Mouse (Mus musculus) mature B cell (primary cell): ENCODE measurements around the gene Cd84.

Source experiments
- in situ Hi-C: fragments of 300-500 bp; cut with MboI; formaldehyde crosslinking; loops from 2 replicates; pipeline ENCODE4 v1.14.3; 2019

The Cd84 gene

DNA sequence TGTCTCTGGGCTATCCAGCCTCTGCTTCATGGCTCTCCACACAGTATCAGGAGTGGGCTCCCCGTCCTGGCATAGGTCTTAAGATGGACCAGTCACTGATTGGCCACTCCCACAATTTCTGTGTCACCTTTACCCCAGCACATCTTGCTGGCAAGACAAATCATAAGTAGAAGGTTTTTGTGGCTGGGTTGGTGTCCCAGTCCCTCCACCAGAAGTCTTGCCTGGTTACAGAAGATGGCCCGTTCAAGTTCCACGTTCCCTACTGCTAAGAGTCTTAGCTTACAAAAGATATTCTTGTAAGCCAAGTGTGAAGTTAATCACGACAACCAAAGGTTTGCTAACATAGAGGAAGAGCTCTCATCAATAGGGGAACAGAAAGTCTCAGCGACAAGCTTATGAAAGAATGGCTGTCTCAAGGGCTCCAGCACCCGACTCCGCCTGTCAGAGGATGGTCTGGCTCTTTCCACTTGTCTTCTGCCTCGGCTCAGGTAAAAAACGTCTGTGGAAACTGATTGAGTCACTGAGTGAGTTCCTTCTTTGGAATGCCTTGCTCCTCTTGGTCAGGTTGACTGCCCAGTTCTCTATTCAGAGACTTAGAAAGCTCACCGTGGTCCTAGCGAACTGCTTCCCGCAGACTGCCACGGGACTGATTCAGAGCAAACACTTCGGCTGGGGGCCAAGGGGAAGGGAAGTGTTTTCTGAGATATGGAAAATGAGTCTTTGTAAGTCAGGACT, 78.0 kb downstream of the Cd84 start, which contains the start of gene Slamf6:
Gene Slamf6 (plus strand): TSS at position 211 of the 735 bp plus-strand sequence.
- in situ Hi-C loops, result no loop called here

DNA sequence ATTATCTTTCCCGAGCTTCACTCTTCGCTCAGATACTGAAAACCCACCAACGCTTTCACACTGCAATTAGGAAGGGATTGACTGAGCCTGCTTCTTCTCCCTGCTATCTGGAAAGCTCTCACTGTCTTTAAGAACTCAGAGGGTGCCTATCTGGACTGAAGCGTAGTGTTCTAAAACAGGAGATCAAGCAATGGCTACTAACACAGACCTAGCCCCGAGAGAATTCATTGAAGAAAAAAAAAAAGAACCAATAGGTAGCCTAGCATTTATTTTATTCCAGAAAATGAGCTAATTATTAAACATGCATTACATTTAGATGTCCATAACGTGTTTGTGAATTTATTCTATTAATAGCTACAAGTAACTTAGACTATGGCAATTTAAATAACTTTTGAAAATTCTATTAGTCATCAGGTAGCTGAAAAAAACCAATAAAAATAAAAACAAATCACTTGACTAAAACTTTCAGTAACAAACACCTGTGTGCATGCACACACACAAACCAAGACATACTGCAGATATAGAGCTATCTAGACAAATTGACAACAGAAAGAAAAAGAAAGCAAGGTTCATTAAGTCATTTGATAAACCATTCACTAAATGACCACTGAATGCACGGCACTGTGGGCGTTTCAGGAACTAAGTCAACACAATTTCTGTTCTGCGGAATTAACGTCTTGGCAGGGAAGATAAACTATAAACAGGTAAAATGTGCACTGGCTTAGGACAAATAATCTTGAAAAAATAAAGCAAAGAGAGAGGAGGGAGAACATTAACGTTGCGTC, 78.8 kb downstream of the Cd84 start:
- in situ Hi-C loops, result no loop called here

- in situ Hi-C loops, result no loop called here
Measured at GRCm38 (mm10) chr1:171919193-171919592, 79.7 kb downstream of the Cd84 start.

GRCm38 (mm10) chr1:171919901-171920510, 80.5 kb downstream of the Cd84 start:
- in situ Hi-C loops, result no loop called here

- in situ Hi-C loops, result no loop called here
Measured at GRCm38 (mm10) chr1:171920989-171921621, 81.6 kb downstream of the Cd84 start.

DNA sequence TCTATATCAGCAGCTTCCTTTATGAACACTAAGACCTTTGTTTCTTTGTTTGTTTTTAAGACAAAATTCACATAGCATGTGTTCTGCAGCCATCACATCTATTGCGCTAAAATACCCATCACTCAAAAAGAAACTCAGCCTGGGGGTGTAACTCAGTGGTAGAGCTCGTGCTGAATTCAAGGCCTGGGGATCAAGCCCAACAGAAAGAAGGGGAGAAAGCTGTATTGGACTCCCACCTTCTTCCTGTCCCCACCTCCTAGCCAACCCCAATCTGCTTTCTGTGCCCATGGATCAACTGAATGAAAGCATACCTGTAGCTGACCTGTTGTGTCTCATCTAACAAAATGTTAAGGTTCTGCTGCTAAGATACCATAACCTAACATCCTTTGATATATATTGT, 82.1 kb downstream of the Cd84 start:
- in situ Hi-C loops, result no loop called here

DNA sequence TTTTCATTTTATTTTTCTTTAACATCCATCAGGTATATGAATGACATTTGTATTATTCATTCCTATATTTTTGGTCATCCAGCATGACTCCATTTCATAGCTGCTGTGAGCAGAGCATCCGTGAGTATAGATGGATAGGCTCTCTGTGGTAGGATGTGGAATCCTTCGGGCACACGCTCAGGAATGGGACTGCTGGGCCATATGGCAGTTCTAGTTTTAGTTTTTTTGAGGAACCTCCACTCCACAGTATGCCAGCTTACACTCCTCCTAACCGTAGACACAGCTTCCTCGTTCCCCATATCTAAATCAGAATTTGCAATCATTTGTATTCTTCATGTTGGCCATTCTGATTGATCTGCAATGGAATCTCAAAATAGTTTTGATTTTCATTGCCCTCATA, 83.3 kb downstream of the Cd84 start:
- in situ Hi-C loops, result no loop called here

DNA sequence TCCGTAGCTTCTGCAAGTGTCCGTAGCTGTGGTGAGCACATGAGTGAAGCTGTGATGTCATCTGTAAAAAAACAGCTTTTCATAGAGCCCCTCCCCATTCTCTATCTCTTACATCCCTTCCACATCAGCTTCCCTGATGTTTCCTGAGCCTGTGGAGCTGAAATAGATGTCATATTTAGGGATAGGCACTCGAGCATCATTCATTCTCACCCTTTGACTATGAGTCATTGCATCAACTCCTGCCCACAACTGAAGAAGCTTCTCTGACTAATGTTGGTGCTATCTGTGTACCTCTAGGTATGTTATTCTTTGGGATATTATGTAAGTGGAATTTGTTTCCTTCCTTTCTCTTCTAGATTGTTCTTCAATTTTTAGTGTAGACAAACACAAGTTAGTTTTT, 85.4 kb downstream of the Cd84 start:
- in situ Hi-C loops, result no loop called here

DNA sequence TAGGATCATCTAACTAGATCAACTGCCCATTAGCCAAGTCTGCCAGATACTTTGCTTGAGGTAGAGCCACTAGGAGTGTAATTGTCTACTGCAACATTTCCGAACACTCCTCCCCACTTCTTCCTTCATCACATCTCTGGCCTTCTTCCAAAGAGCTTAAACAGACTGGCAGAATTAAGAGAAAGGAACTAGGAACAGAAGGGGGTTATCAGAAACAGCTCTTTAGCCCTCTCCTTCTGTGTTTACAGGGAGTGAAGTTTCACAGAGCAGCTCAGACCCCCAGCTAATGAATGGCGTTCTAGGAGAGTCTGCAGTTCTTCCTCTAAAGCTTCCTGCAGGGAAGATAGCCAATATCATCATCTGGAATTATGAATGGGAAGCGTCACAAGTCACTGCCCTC, 94.4 kb downstream of the Cd84 start:
- in situ Hi-C loops, result no loop called here

- in situ Hi-C loops, result no loop called here
Measured at GRCm38 (mm10) chr1:171938952-171939948, 99.8 kb downstream of the Cd84 start.
